Comparison of ENCODE assay signal across 9 mouse cellular contexts in genomic region chr4:141353868-141354267, GRCm38 (mm10). TPM values are rescaled to one million over a fixed set of nuclear protein-coding genes. Genes with fewer than 3 reads are reported as not detected.
DNase-seq lines count a peak whose midpoint lies in the region; ATAC-seq lines count a peak whose summit lies in the region.
"Had no signal": no experiment of that assay in that cellular context is flagged by ENCODE, and none has a peak within 500 bp of the region (broad histone marks: within the 10 kb centered on the region; RNA-seq: fewer than 3 reads in every experiment).

No protein-coding gene starts in this region.

- H3K4me2 ChIP-seq in neural tube, embryonic 11.5 days (ENCODE audit: low read depth), result no peak overlapping the region
- H3K4me2 ChIP-seq in neural tube, embryonic 15.5 days, result no peak overlapping the region
- H3K4me2 ChIP-seq in heart, embryonic 15.5 days, result no peak overlapping the region
- H3K4me2 ChIP-seq in stomach, embryonic 16.5 days (ENCODE audit: low read depth, low read length), result peak overlapping the region; percentile 37

- peak; percentile 9 for DNase-seq in neural tube, embryonic 11.5 days (ENCODE audit: low spot score)
- DNase-seq in limb, embryonic 10.5 days (ENCODE audit: low spot score), result no peak
- DNase-seq in thymus, adult 18-20 months, result no peak
- DNase-seq: liver, postnatal 0 days had no signal

- H3K36me3 ChIP-seq in neural tube, embryonic 11.5 days (ENCODE audit: control insufficient read depth, insufficient read depth, low read length), result no peaks in the 10 kb centered on the region
- H3K36me3 ChIP-seq in neural tube, embryonic 15.5 days, result no peaks in the 10 kb centered on the region
- no peaks in the 10 kb centered on the region for H3K36me3 ChIP-seq in heart, embryonic 15.5 days
- H3K36me3 ChIP-seq in limb, embryonic 10.5 days, result no peaks in the 10 kb centered on the region
- no peaks in the 10 kb centered on the region for H3K36me3 ChIP-seq in stomach, embryonic 16.5 days (ENCODE audit: control insufficient read depth, insufficient read depth, low read length)

- no peaks in the 10 kb centered on the region for H3K4me1 ChIP-seq in neural tube, embryonic 11.5 days (ENCODE audit: control insufficient read depth, insufficient read depth, low read length)
- H3K4me1 ChIP-seq in neural tube, embryonic 15.5 days, result no peaks in the 10 kb centered on the region
- H3K4me1 ChIP-seq in heart, embryonic 15.5 days (replicated peaks), result peaks cover 7% of the 10 kb centered on the region; the same call in 1 of the 2 replicates
- peaks cover 25% of the 10 kb centered on the region for H3K4me1 ChIP-seq in limb, embryonic 10.5 days
- peaks cover 6% of the 10 kb centered on the region; the same call in 1 of the 2 replicates for H3K4me1 ChIP-seq in stomach, embryonic 16.5 days (ENCODE audit: control insufficient read depth, insufficient read depth, low read length)

- no peak overlapping the region for H3K4me3 ChIP-seq in neural tube, embryonic 11.5 days (ENCODE audit: low read depth, low read length)
- no peak overlapping the region for H3K4me3 ChIP-seq in neural tube, embryonic 15.5 days (replicated peaks)
- H3K4me3 ChIP-seq in heart, embryonic 15.5 days, result no peak overlapping the region
- no peak overlapping the region for H3K4me3 ChIP-seq in limb, embryonic 10.5 days
- no peak overlapping the region for H3K4me3 ChIP-seq in stomach, embryonic 16.5 days (replicated peaks; ENCODE audit: low read length)

- H3K9me3 ChIP-seq in neural tube, embryonic 11.5 days (ENCODE audit: control insufficient read depth, low read length), result no peaks in the 10 kb centered on the region
- H3K9me3 ChIP-seq in neural tube, embryonic 15.5 days (replicated peaks), result no peaks in the 10 kb centered on the region
- no peaks in the 10 kb centered on the region for H3K9me3 ChIP-seq in heart, embryonic 15.5 days (replicated peaks)
- no peaks in the 10 kb centered on the region for H3K9me3 ChIP-seq in limb, embryonic 10.5 days (replicated peaks)
- H3K9me3 ChIP-seq in stomach, embryonic 16.5 days (replicated peaks; ENCODE audit: control insufficient read depth, low read length), result no peaks in the 10 kb centered on the region

- H3K27me3 ChIP-seq in neural tube, embryonic 11.5 days (ENCODE audit: control insufficient read depth, insufficient read depth, low read length), result no peaks in the 10 kb centered on the region
- no peaks in the 10 kb centered on the region for H3K27me3 ChIP-seq in neural tube, embryonic 15.5 days (replicated peaks)
- no peaks in the 10 kb centered on the region for H3K27me3 ChIP-seq in heart, embryonic 15.5 days
- H3K27me3 ChIP-seq in limb, embryonic 10.5 days (ENCODE audit: low read depth, poor library complexity, severe bottlenecking), result no peaks in the 10 kb centered on the region
- H3K27me3 ChIP-seq in stomach, embryonic 16.5 days (ENCODE audit: control insufficient read depth, insufficient read depth, low read length), result no peaks in the 10 kb centered on the region

- no peak overlapping the region for H3K27ac ChIP-seq in neural tube, embryonic 11.5 days (ENCODE audit: low read depth, low read length)
- no peak overlapping the region for H3K27ac ChIP-seq in neural tube, embryonic 15.5 days (replicated peaks)
- 0 out of 2 replicates have a peak overlapping the region, but pooled peaks have one; percentile 7 for H3K27ac ChIP-seq in heart, embryonic 15.5 days
- 0 out of 2 replicates have a peak overlapping the region, but pooled peaks have one; percentile 25 for H3K27ac ChIP-seq in limb, embryonic 10.5 days
- H3K27ac ChIP-seq in stomach, embryonic 16.5 days (ENCODE audit: low read length), result peak overlapping the region; percentile 96

- ATAC-seq in neural tube, embryonic 11.5 days (ENCODE audit: insufficient read depth, low FRiP score, low TSS enrichment), result no peak
- ATAC-seq in neural tube, embryonic 15.5 days (ENCODE audit: low FRiP score), result no peak
- 0 out of 2 replicates have a peak, but pooled peaks have one; percentile 21 for ATAC-seq in heart, embryonic 15.5 days (replicated peaks; ENCODE audit: insufficient number of reproducible peaks, insufficient read depth, low FRiP score, low read depth)
- ATAC-seq in stomach, embryonic 16.5 days (ENCODE audit: insufficient read depth, low FRiP score), result peak; percentile 90
- no peak for ATAC-seq in erythroid progenitor cell, adult 5-6 weeks (replicated peaks; ENCODE audit: low FRiP score, poor library complexity, severe bottlenecking)
- ATAC-seq: liver, postnatal 0 days had no signal

- no peak overlapping the region for H3K9ac ChIP-seq in neural tube, embryonic 11.5 days (ENCODE audit: low read length)
- H3K9ac ChIP-seq in neural tube, embryonic 15.5 days (replicated peaks), result no peak overlapping the region
- H3K9ac ChIP-seq in heart, embryonic 15.5 days, result no peak overlapping the region
- peak overlapping the region; percentile 65 for H3K9ac ChIP-seq in stomach, embryonic 16.5 days (ENCODE audit: low read length)
- H3K9ac ChIP-seq: liver, postnatal 0 days had no signal

- 73% methylated on average over 8 of the region's 8 CpGs for WGBS in neural tube, embryonic 11.5 days
- 66% methylated on average over 8 of the region's 8 CpGs for WGBS in neural tube, embryonic 15.5 days
- WGBS in heart, embryonic 15.5 days, result 66% methylated on average over 8 of the region's 8 CpGs
- WGBS in limb, embryonic 10.5 days, result 74% methylated on average over 8 of the region's 8 CpGs
- 42% methylated on average over 8 of the region's 8 CpGs for WGBS in stomach, embryonic 16.5 days

RNA-seq across cellular contexts. Expression of gene Fam131c, which starts 14.2 kb away (rescaled TPM):
- polyA plus RNA-seq in neural tube, embryonic 11.5 days (2014; fragmentation: Nextera tagmentation; extraction: Ambion mirVana), result 0.34 and 0.85 TPM in 2 replicates
- polyA plus RNA-seq in neural tube, embryonic 15.5 days (2015; fragmentation: Nextera tagmentation; extraction: Ambion mirVana), result 35.2 and 42.5 TPM in 2 replicates
- polyA plus RNA-seq in heart, embryonic 15.5 days (2015; fragmentation: Nextera tagmentation; extraction: Ambion mirVana), result 0.53 and 0.70 TPM in 2 replicates
- 0.14 and 0.29 TPM in 2 replicates for polyA plus RNA-seq in limb, embryonic 10.5 days (2016; fragmentation: Nextera tagmentation; extraction: Ambion mirVana)
- 3.0 and 3.5 TPM in 2 replicates for polyA plus RNA-seq in stomach, embryonic 16.5 days (2015; fragmentation: Nextera tagmentation; extraction: Ambion mirVana)
- not detected in 2 replicates for total RNA-seq in erythroid progenitor cell, adult 5-6 weeks (2015; ENCODE audit: low replicate concordance)
- total RNA-seq in erythroid progenitor cell, adult 5-6 weeks (2017; ENCODE audit: low replicate concordance), result not detected in 2 replicates

RNA-seq across cellular contexts. Expression of gene Clcnka, which starts 44.7 kb away (rescaled TPM):
- 0.09 TPM in 1 of 2 replicates, not detected in the other for polyA plus RNA-seq in neural tube, embryonic 11.5 days (2014; fragmentation: Nextera tagmentation; extraction: Ambion mirVana)
- 0.33 TPM in 1 of 2 replicates, not detected in the other for polyA plus RNA-seq in neural tube, embryonic 15.5 days (2015; fragmentation: Nextera tagmentation; extraction: Ambion mirVana)
- polyA plus RNA-seq in heart, embryonic 15.5 days (2015; fragmentation: Nextera tagmentation; extraction: Ambion mirVana), result 0.05 and 0.06 TPM in 2 replicates
- 0.13 and 0.19 TPM in 2 replicates for polyA plus RNA-seq in limb, embryonic 10.5 days (2016; fragmentation: Nextera tagmentation; extraction: Ambion mirVana)
- polyA plus RNA-seq in stomach, embryonic 16.5 days (2015; fragmentation: Nextera tagmentation; extraction: Ambion mirVana), result 0.17 TPM in 1 of 2 replicates, not detected in the other
- not detected in 2 replicates for total RNA-seq in erythroid progenitor cell, adult 5-6 weeks (2015; ENCODE audit: low replicate concordance)
- total RNA-seq in erythroid progenitor cell, adult 5-6 weeks (2017; ENCODE audit: low replicate concordance), result not detected in 2 replicates
- polyA plus RNA-seq: cortical plate, adult 2 months; liver, postnatal 0 days had no signal

RNA-seq across cellular contexts. Expression of gene Epha2, which starts 52.8 kb away (rescaled TPM):
- polyA plus RNA-seq in neural tube, embryonic 11.5 days (2014; fragmentation: Nextera tagmentation; extraction: Ambion mirVana), result 1.6 and 2.5 TPM in 2 replicates
- 0.87 and 1.9 TPM in 2 replicates for polyA plus RNA-seq in neural tube, embryonic 15.5 days (2015; fragmentation: Nextera tagmentation; extraction: Ambion mirVana)
- 2.7 and 4.2 TPM in 2 replicates for polyA plus RNA-seq in heart, embryonic 15.5 days (2015; fragmentation: Nextera tagmentation; extraction: Ambion mirVana)
- 4.6 and 5.6 TPM in 2 replicates for polyA plus RNA-seq in limb, embryonic 10.5 days (2016; fragmentation: Nextera tagmentation; extraction: Ambion mirVana)
- 9.5 and 12.1 TPM in 2 replicates for polyA plus RNA-seq in stomach, embryonic 16.5 days (2015; fragmentation: Nextera tagmentation; extraction: Ambion mirVana)
- 1.3 TPM in 1 of 2 replicates, not detected in the other for total RNA-seq in erythroid progenitor cell, adult 5-6 weeks (2015; ENCODE audit: low replicate concordance)
- 0.39 TPM in 1 of 2 replicates, not detected in the other for total RNA-seq in erythroid progenitor cell, adult 5-6 weeks (2017; ENCODE audit: low replicate concordance)

Comparison
In these comparisons a context has a peak if more than half of its experiments do, and no peak if none do; other contexts are left out.
1. ATAC-seq: peak in heart, embryonic 15.5 days (single experiment) and stomach, embryonic 16.5 days (single experiment); none in neural tube, embryonic 11.5 days (single experiment), neural tube, embryonic 15.5 days (single experiment) and erythroid progenitor cell, adult 5-6 weeks (single experiment).
2. H3K27ac ChIP-seq: peak in heart, embryonic 15.5 days (single experiment), limb, embryonic 10.5 days (single experiment) and stomach, embryonic 16.5 days (single experiment); none in neural tube, embryonic 11.5 days (single experiment) and neural tube, embryonic 15.5 days (single experiment).